Mouse (Mus musculus) liver, postnatal 0 days (tissue): ENCODE results near the gene Ubr4.

Experiments
- CTCF ChIP-seq: sonication (generic); IDR thresholded peaks from 2 replicates; pipeline ENCODE4 v1.5.1; 2016; ENCODE audit warnings: antibody characterized with exemption, low read depth
- EP300 ChIP-seq: IDR thresholded peaks from 2 replicates; pipeline ENCODE4 v1.6.1; 2016; ENCODE audit warnings: antibody characterized with exemption, low read depth, mild to moderate bottlenecking

GRCm38 (mm10) chr4:139483461-139484105, 131.2 kb downstream of the Ubr4 start:
- TF ChIP-seq EP300 (no peak), CTCF (no peak)
